Mouse (Mus musculus) G1E (cell line): Measurements from ENCODE around the gene Slc26a11.

ENCODE experiments used
- CTCF ChIP-seq: IDR thresholded peaks from 2 replicates; pipeline ENCODE4 v1.5.1; 2012; ENCODE audit warnings: low read depth, low read length, inconsistent platforms, mixed read lengths
- GATA1 ChIP-seq: IDR thresholded peaks from 2 replicates; pipeline ENCODE4 v1.6.1; 2012; ENCODE audit warnings: borderline replicate concordance, low read length, inconsistent platforms, mixed read lengths
- GATA2 ChIP-seq: IDR thresholded peaks from 2 replicates; pipeline ENCODE4 v1.6.1; 2012; ENCODE audit warnings: low read depth, low read length, inconsistent platforms, borderline replicate concordance
- POLR2AphosphoS5 ChIP-seq: IDR thresholded peaks from 2 replicates; pipeline ENCODE4 v1.6.1; 2012; ENCODE audit warnings: low read depth, low read length, inconsistent platforms; ENCODE audit not compliant: insufficient replicate concordance
- TAL1 ChIP-seq: conservative IDR thresholded peaks from 2 replicates; pipeline ENCODE4 v1.6.1; 2012; ENCODE audit warnings: low read depth, low read length, inconsistent platforms, mixed read lengths

DNA sequence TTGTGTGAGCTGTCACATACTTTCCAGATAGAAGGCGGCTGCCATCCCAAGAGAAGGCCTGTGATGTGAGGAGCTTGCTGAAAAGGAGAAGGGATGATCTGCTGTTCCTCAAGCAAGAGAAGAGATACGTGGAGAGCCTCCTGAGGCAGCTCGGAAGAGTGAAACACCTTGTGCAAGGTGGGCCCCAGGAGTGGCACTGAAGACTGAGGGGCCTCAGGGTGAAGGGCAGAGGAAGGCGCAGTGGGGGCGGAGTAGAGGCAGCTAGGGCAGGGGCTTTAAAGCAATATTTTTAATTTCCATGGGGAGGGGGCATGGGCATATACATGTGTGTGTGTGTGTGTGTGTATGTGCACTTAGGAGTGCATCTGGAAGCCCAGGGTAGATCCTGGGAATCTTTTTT, 72.6 kb downstream of the Slc26a11 start:
- TF ChIP-seq TAL1 (no peak), CTCF (no peak), POLR2AphosphoS5 (no peak), GATA2 (no peak), GATA1 (no peak)
